Mouse (Mus musculus) megakaryocyte, embryonic 14.5 days (primary cell): ENCODE measurements at regions not wholly inside any gene's neighbourhood (a gene's known extent, or its start where the extent isn't known, plus 50 kb on each side); places are given as distances from the start of the nearest gene placed in this dataset.

ENCODE experiments used
- H3K27me3 ChIP-seq: replicated peaks from 2 replicates; pipeline ENCODE3; 2012; ENCODE audit warnings: inconsistent platforms
- H3K36me3 ChIP-seq: replicated peaks from 2 replicates; pipeline ENCODE3; 2012; ENCODE audit warnings: low read length, inconsistent platforms, mixed read lengths
- H3K4me1 ChIP-seq: 2 replicates; pipeline ENCODE4 v1.6.1; 2012; ENCODE audit warnings: inconsistent platforms
- H3K4me3 ChIP-seq: replicated peaks from 2 replicates; pipeline ENCODE3; 2012; ENCODE audit warnings: moderate library complexity, mild to moderate bottlenecking, inconsistent platforms
- H3K9me3 ChIP-seq: 2 replicates; pipeline ENCODE4 v1.6.1; 2012; ENCODE audit warnings: inconsistent platforms
- FLI1 ChIP-seq: IDR thresholded peaks from 2 replicates; pipeline ENCODE4 v1.6.1; 2012; ENCODE audit warnings: low read length, inconsistent platforms, mixed read lengths
- GATA1 ChIP-seq: IDR thresholded peaks from 3 replicates; pipeline ENCODE4 v1.6.1; 2012; ENCODE audit warnings: mixed read lengths, low read length, inconsistent platforms, borderline replicate concordance

DNA sequence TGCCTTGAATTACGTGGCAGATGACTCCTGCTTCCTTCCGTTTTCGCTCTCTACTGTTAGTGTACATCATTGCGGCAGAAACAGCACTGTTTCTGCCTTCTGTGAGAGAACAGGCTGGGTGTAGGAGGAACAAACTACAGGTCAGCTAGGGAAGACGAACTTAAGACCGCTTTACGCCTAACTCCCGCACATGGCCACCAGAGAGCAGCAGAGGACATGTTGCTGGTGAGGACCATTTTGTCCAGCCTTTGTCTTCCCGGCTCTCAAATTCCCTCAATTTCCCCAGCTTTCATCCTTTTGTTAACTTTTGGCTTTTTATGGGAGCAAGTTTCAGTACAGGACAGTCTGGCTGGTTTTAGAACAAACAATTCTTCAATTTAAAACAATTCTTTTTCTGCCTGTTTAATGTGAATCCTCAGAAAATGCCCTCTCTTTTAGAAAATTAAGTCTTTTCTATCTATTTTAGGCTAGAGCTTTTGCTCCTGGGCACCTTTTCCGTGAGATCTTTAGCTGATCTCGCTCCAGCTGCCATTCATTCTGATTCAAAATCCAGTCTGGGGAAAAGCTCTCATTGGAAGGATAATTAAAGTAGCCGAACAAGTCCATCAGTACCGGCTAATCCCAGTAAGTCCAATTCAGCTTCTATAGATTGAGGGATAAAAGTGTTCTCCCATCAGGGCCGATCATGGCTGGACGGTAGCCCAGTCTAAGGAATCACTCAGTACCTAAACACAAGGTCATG is 347.1 kb downstream of the Tox3 start:
- no peak for TF ChIP-seq FLI1
- TF ChIP-seq GATA1: no peak
- H3K4me1 ChIP-seq: no peaks in the 10 kb centered on the region

GRCm38 (mm10) chr8:89993743-89994142 is 354.4 kb downstream of the Tox3 start:
- no peaks in the 10 kb centered on the region for H3K27me3 ChIP-seq
- H3K9me3 ChIP-seq: no peaks in the 10 kb centered on the region
- no peak overlapping the region for H3K4me3 ChIP-seq
- no peaks in the 10 kb centered on the region for H3K36me3 ChIP-seq
- H3K4me1 ChIP-seq: no peaks in the 10 kb centered on the region
- TF ChIP-seq GATA1 (no peak), FLI1 (no peak)

More for the DNA sequence above, 347.1 kb downstream of the Tox3 start:
- no peak overlapping the region for H3K4me3 ChIP-seq
- H3K9me3 ChIP-seq: no peaks in the 10 kb centered on the region
- no peaks in the 10 kb centered on the region for H3K27me3 ChIP-seq
- no peaks in the 10 kb centered on the region for H3K36me3 ChIP-seq

- no peaks in the 10 kb centered on the region for H3K27me3 ChIP-seq
- H3K9me3 ChIP-seq: peaks cover 27% of the 10 kb centered on the region
- no peaks in the 10 kb centered on the region for H3K36me3 ChIP-seq
- H3K4me3 ChIP-seq: no peak overlapping the region
- no peaks in the 10 kb centered on the region for H3K4me1 ChIP-seq
- TF ChIP-seq FLI1: no peak
- TF ChIP-seq GATA1: no peak
Measured at GRCm38 (mm10) chr8:89983859-89984258, 364.3 kb downstream of the Tox3 start.

- Histone ChIP-seq H3K9me3 (peaks cover 27% of the 10 kb centered on the region), H3K4me1 (no peaks in the 10 kb centered on the region), H3K4me3 (no peak overlapping the region), H3K27me3 (no peaks in the 10 kb centered on the region), H3K36me3 (no peaks in the 10 kb centered on the region)
- TF ChIP-seq FLI1 (no peak), GATA1 (no peak)
Measured at GRCm38 (mm10) chr8:89982551-89982950, 365.6 kb downstream of the Tox3 start.

- Histone ChIP-seq H3K36me3 (no peaks in the 10 kb centered on the region), H3K27me3 (no peaks in the 10 kb centered on the region), H3K9me3 (peaks cover 26% of the 10 kb centered on the region), H3K4me1 (no peaks in the 10 kb centered on the region), H3K4me3 (no peak overlapping the region)
- TF ChIP-seq GATA1: no peak
- TF ChIP-seq FLI1: no peak
Measured at GRCm38 (mm10) chr8:89981320-89981719, 366.8 kb downstream of the Tox3 start.

GRCm38 (mm10) chr8:89980441-89980840 is 367.7 kb downstream of the Tox3 start:
- Histone ChIP-seq H3K36me3 (no peaks in the 10 kb centered on the region), H3K4me3 (no peak overlapping the region), H3K27me3 (no peaks in the 10 kb centered on the region)

GRCm38 (mm10) chr8:89962799-89963198 is 385.3 kb downstream of the Tox3 start:
- H3K27me3 ChIP-seq: no peaks in the 10 kb centered on the region
- H3K4me3 ChIP-seq: no peak overlapping the region
- no peak for TF ChIP-seq FLI1
- TF ChIP-seq GATA1: no peak
- H3K9me3 ChIP-seq: peaks cover 8% of the 10 kb centered on the region; the same call in 1 of the 2 replicates
- no peaks in the 10 kb centered on the region for H3K4me1 ChIP-seq
- no peaks in the 10 kb centered on the region for H3K36me3 ChIP-seq

More at GRCm38 (mm10) chr8:89980441-89980840, 367.7 kb downstream of the Tox3 start:
- TF ChIP-seq FLI1: no peak
- peaks cover 30% of the 10 kb centered on the region for H3K9me3 ChIP-seq
- no peaks in the 10 kb centered on the region for H3K4me1 ChIP-seq

DNA sequence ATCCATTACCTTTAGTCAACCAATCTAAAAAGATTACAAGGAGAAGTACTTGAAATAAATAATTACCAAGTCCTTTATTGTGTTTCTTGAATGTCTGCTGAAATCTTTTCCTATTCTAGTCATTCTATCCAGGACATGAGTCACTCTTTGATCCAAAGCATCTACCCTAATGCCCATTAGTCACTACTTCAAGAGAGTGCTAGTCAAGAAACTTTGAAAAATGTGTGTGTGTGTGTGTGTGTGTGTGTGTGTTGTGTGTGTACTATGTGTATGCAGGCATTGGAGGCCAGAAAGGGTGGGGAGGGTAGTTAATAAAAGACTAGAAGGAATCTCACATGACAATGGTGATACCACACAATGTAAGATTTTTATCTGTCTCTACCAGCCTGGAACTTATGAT is 390.7 kb downstream of the Tox3 start:
- Histone ChIP-seq H3K36me3 (no peaks in the 10 kb centered on the region), H3K4me3 (no peak overlapping the region), H3K27me3 (no peaks in the 10 kb centered on the region), H3K9me3 (peaks cover 8% of the 10 kb centered on the region; the same call in 1 of the 2 replicates), H3K4me1 (no peaks in the 10 kb centered on the region)
- TF ChIP-seq FLI1: no peak
- TF ChIP-seq GATA1: no peak

DNA sequence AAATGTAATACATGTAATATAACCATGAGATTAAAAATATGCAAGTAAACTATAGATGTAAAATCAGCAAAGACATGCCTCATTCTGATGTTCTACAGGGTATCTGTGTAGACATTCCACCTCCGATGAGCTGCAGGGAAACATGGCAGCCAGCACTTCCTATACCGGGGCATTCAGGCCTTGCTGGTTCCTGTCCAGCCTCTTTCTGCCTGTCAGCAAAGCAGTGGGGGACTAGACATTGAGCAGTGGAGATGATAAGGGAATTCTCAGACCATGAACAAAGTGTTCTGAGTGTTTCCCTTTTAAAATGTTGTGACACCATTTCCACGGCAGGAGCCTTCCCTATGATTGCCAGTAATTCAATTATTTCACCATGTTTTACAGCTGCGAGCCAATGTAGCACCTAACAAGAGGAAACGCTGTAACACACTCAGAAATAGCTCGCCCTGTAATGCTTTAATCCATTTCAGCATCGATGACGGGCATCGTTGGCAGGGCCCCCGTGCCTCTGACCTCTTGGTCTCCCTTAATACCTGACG is 391.6 kb downstream of the Tox3 start:
- Histone ChIP-seq H3K9me3 (peaks cover 8% of the 10 kb centered on the region; the same call in 1 of the 2 replicates), H3K27me3 (no peaks in the 10 kb centered on the region), H3K4me3 (no peak overlapping the region), H3K36me3 (no peaks in the 10 kb centered on the region), H3K4me1 (no peaks in the 10 kb centered on the region)
- no peak for TF ChIP-seq GATA1
- TF ChIP-seq FLI1: no peak

- TF ChIP-seq GATA1: no peak
- TF ChIP-seq FLI1: no peak
- no peak overlapping the region for H3K4me3 ChIP-seq
- H3K27me3 ChIP-seq: no peaks in the 10 kb centered on the region
- no peaks in the 10 kb centered on the region for H3K9me3 ChIP-seq
- H3K4me1 ChIP-seq: no peaks in the 10 kb centered on the region
- H3K36me3 ChIP-seq: no peaks in the 10 kb centered on the region
Measured at GRCm38 (mm10) chr8:89938836-89939235, 409.3 kb downstream of the Tox3 start.
